Mouse (Mus musculus): ENCODE measurements around the gene Tspan15. TPM values are rescaled to one million over a fixed set of nuclear protein-coding genes. Genes with fewer than 3 reads are reported as not detected.

The Tspan15 gene
- 0.23 and 0.52 TPM in 2 replicates for total RNA-seq (2012; rRNA removed)
- 1 to 10 TPM in 1 of 2 experiments, not detected in 1; 2.2 TPM for polyA plus RNA-seq (2012; ENCODE audit: insufficient read depth in 1 of 2, insufficient read length in 2 of 2, low read depth in 1 of 2, low replicate concordance in 2 of 2, missing spikeins in 1 of 2)

- TF ChIP-seq SIN3A (IDR thresholded peaks at IDR 0.05; ENCODE audit: low read length) (peak; percentile 36), RAD21 (IDR thresholded peaks at IDR 0.05; ENCODE audit: low read depth, low read length) (no peak), NELFE (IDR thresholded peaks at IDR 0.05; ENCODE audit: low read depth, low read length) (0 out of 2 replicates have a peak, but pooled peaks have one; percentile 23), POLR2A (IDR thresholded peaks at IDR 0.05; ENCODE audit: control insufficient read depth in 1 of 2, insufficient read depth in 1 of 2, low read depth in 1 of 2, low read length in 2 of 2, poor library complexity in 1 of 2) (peak in 1 of 2 experiments; percentile 15; a peak in 1 of 4 replicates), TCF12 (IDR thresholded peaks at IDR 0.05; ENCODE audit: low read depth, low read length) (peak; percentile 19; the same call in 1 of the 2 replicates), MEF2A (IDR thresholded peaks at IDR 0.05; ENCODE audit: extremely low read depth, insufficient replicate concordance, low read depth, low read length, poor library complexity, severe bottlenecking) (no peak), MXI1 (IDR thresholded peaks at IDR 0.05; ENCODE audit: low read depth, low read length) (peak; percentile 30; the same call in 1 of the 2 replicates)
Observed at GRCm38 (mm10) chr10:62230708-62231394, at the start of gene Tspan15. Gene Tspan15, minus strand, starts transcription at chr10:62231251.

GRCm38 (mm10) chr10:62279671-62280070 is 48.6 kb upstream of the Tspan15 start:
- Histone ChIP-seq H3K27me3 (ENCODE audit: control insufficient read depth in 1 of 2, insufficient read depth in 2 of 2, low read length in 2 of 2) (no peaks in the 10 kb centered on the region), H3K9ac (ENCODE audit: control insufficient read depth, low read depth, low read length, poor library complexity, severe bottlenecking) (no peak overlapping the region), H3K4me1 (ENCODE audit: control insufficient read depth in 1 of 2, insufficient read depth in 2 of 2, low read length in 2 of 2) (no peaks in the 10 kb centered on the region), H3K79me2 (ENCODE audit: control insufficient read depth, insufficient read depth, low read length, poor library complexity) (no peaks in the 10 kb centered on the region), H3K27ac (ENCODE audit: control insufficient read depth, low read depth, low read length) (no peak overlapping the region), H3K4me3 (ENCODE audit: control insufficient read depth in 1 of 2, insufficient read depth in 1 of 2, low read depth in 2 of 2, low read length in 2 of 2) (no peak overlapping the region), H3K9me3 (replicated peaks; ENCODE audit: insufficient read depth, low read length) (no peaks in the 10 kb centered on the region), H3K36me3 (ENCODE audit: control insufficient read depth in 1 of 2, insufficient read depth in 2 of 2, low read length in 2 of 2) (peaks cover 0 to 35% of the 10 kb centered on the region in 2 experiments; a peak in 2 of 4 replicates)
- DNase-seq (ENCODE audit: low read depth, low spot score): no peak
- TF ChIP-seq TAL1 (IDR thresholded peaks at IDR 0.05; ENCODE audit: low read length): no peak
- no peak for TF ChIP-seq EP300 (IDR thresholded peaks at IDR 0.05; ENCODE audit: low read depth in 1 of 2, low read length in 2 of 2)
- no peak for TF ChIP-seq GATA1 (IDR thresholded peaks at IDR 0.05; ENCODE audit: low read depth, low read length)
- no peak for TF ChIP-seq CHD1 (IDR thresholded peaks at IDR 0.05; ENCODE audit: low read depth, low read length)
- no peak for TF ChIP-seq MAZ (IDR thresholded peaks at IDR 0.05; ENCODE audit: low read depth, low read length)
- no peak for TF ChIP-seq E2F4 (IDR thresholded peaks at IDR 0.05; ENCODE audit: borderline replicate concordance, low read depth, low read length)
- TF ChIP-seq ZKSCAN1 (IDR thresholded peaks at IDR 0.05; ENCODE audit: low read depth, low read length): no peak
- TF ChIP-seq ELF1 (IDR thresholded peaks at IDR 0.05; ENCODE audit: low read depth, low read length): no peak
- no peak for TF ChIP-seq ZMIZ1 (IDR thresholded peaks at IDR 0.05; ENCODE audit: low read depth, low read length)
- no peak for TF ChIP-seq UBTF (IDR thresholded peaks at IDR 0.05; ENCODE audit: borderline replicate concordance, insufficient read depth, low read depth, low read length)
- TF ChIP-seq HCFC1 (IDR thresholded peaks at IDR 0.05; ENCODE audit: low read depth, low read length): no peak

More at GRCm38 (mm10) chr10:62230708-62231394, at the start of gene Tspan15:
- H3K9ac ChIP-seq (ENCODE audit: control insufficient read depth, low read depth, low read length, poor library complexity, severe bottlenecking): peak within 1 kb of the TSS; percentile 32; the same call in 1 of the 2 replicates
- peak within 1 kb of the TSS; percentile 40 to 51; a peak in 3 of 4 replicates for H3K4me3 ChIP-seq (ENCODE audit: control insufficient read depth in 1 of 2, insufficient read depth in 1 of 2, low read depth in 2 of 2, low read length in 2 of 2)
- H3K4me1 ChIP-seq (ENCODE audit: control insufficient read depth in 1 of 2, insufficient read depth in 2 of 2, low read length in 2 of 2): peaks cover 0 to 3% of the 10 kb centered on the region in 2 experiments; a peak in 2 of 4 replicates
- H3K27ac ChIP-seq (ENCODE audit: control insufficient read depth, low read depth, low read length): no peak within 1 kb of the TSS
- H3K9me3 ChIP-seq (replicated peaks; ENCODE audit: insufficient read depth, low read length): no peaks in the 10 kb centered on the region
- DNase-seq (ENCODE audit: low read depth, low spot score): peak; percentile 90
- H3K36me3 ChIP-seq (ENCODE audit: control insufficient read depth in 1 of 2, insufficient read depth in 2 of 2, low read length in 2 of 2): no peaks in the 10 kb centered on the region
- H3K79me2 ChIP-seq (ENCODE audit: control insufficient read depth, insufficient read depth, low read length, poor library complexity): no peaks in the 10 kb centered on the region
- H3K27me3 ChIP-seq (ENCODE audit: control insufficient read depth in 1 of 2, insufficient read depth in 2 of 2, low read length in 2 of 2): no peaks in the 10 kb centered on the region

Measured in MEL (cell line).